Mouse (Mus musculus) heart, embryonic 11.5 days (tissue): Measurements from ENCODE around the gene Fbxo40. TPM values are rescaled to one million over a fixed set of nuclear protein-coding genes. Genes with fewer than 3 reads are reported as not detected.

Experiments
- ATAC-seq: fragments of 200-750 bp; cut with Nextera tagmentation; replicated peaks from 2 replicates; pipeline ENCODE4 v1.8.0; 2017; ENCODE audit warnings: moderate library complexity; ENCODE audit not compliant: insufficient number of reproducible peaks, low FRiP score, low TSS enrichment
- H3K27ac ChIP-seq: fragments of 300-500 bp; sonication (generic); 2 replicates; pipeline ENCODE4 v1.5.1; 2014; ENCODE audit warnings: mild to moderate bottlenecking, low read depth, low read length
- H3K27me3 ChIP-seq: fragments of 300-500 bp; sonication (generic); 2 replicates; pipeline ENCODE4 v1.6.1; 2014; ENCODE audit warnings: mild to moderate bottlenecking, low read length, mixed read lengths; ENCODE audit not compliant: control insufficient read depth, insufficient read depth
- H3K36me3 ChIP-seq: fragments of 300-500 bp; sonication (generic); 2 replicates; pipeline ENCODE4 v1.6.1; 2014; ENCODE audit warnings: mild to moderate bottlenecking, low read length, moderate library complexity, mixed read lengths; ENCODE audit not compliant: control insufficient read depth, insufficient read depth
- H3K4me1 ChIP-seq: fragments of 300-500 bp; sonication (generic); 2 replicates; pipeline ENCODE4 v1.6.1; 2014; ENCODE audit warnings: low read length; ENCODE audit not compliant: control insufficient read depth, insufficient read depth
- H3K4me2 ChIP-seq: fragments of 300-500 bp; sonication (generic); 2 replicates; pipeline ENCODE4 v1.6.1; 2014; ENCODE audit warnings: mild to moderate bottlenecking, moderate library complexity
- H3K4me3 ChIP-seq: fragments of 300-500 bp; sonication (generic); 2 replicates; pipeline ENCODE4 v1.5.1; 2014; ENCODE audit warnings: low read depth, low read length
- H3K9ac ChIP-seq: fragments of 300-500 bp; sonication (generic); 2 replicates; pipeline ENCODE4 v1.6.1; 2014; ENCODE audit warnings: mild to moderate bottlenecking, low read depth, low read length, moderate library complexity
- H3K9me3 ChIP-seq: fragments of 300-500 bp; sonication (generic); replicated peaks from 2 replicates; pipeline ENCODE4 v1.6.1; 2016; ENCODE audit warnings: low read length; ENCODE audit not compliant: control insufficient read depth
- WGBS: fragments of 180-500 bp; shearing (Covaris S2); extraction: QIAGEN DNeasy Blood & Tissue Kit; methylation state at CpG from one replicate; pipeline ENCODE4 v1.1.7; 2014; ENCODE audit not compliant: insufficient replicate concordance; 5-methylcytosine and 5-hydroxymethylcytosine counted together
- polyA plus RNA-seq: library from polyadenylated mRNA; unstranded; fragments of >200 nt; fragmentation: Nextera tagmentation; extraction: Ambion mirVana; gene quantifications from 2 replicates; pipeline ENCODE4 v1.2.1, GENCODE M21; 2014

Fbxo40 gene
- polyA plus RNA-seq, 1 experiment from 2014 or later, result 6.8 TPM

- Histone ChIP-seq H3K4me2 (no peak overlapping the region), H3K9ac (no peak overlapping the region), H3K36me3 (no peaks in the 10 kb centered on the region), H3K9me3 (no peaks in the 10 kb centered on the region), H3K27ac (no peak overlapping the region), H3K4me1 (peaks cover 8% of the 10 kb centered on the region), H3K27me3 (no peaks in the 10 kb centered on the region), H3K4me3 (no peak overlapping the region)
- no peak for ATAC-seq
- WGBS, result 65% methylated on average over 6 of the region's 6 CpGs
Observed at GRCm38 (mm10) chr16:37009262-37009661, 19.0 kb upstream of the Fbxo40 start.

GRCm38 (mm10) chr16:36999366-36999972 is 9.2 kb upstream of the Fbxo40 start:
- Histone ChIP-seq H3K4me1 (no peaks in the 10 kb centered on the region), H3K4me3 (no peak overlapping the region), H3K27ac (no peak overlapping the region), H3K27me3 (no peaks in the 10 kb centered on the region), H3K36me3 (no peaks in the 10 kb centered on the region), H3K9ac (no peak overlapping the region), H3K4me2 (no peak overlapping the region), H3K9me3 (no peaks in the 10 kb centered on the region)
- 55% methylated on average over 9 of the region's 9 CpGs for WGBS
- ATAC-seq, result no peak

- Histone ChIP-seq H3K27ac (no peak overlapping the region), H3K4me2 (no peak overlapping the region), H3K4me3 (no peak overlapping the region), H3K36me3 (no peaks in the 10 kb centered on the region), H3K9ac (no peak overlapping the region), H3K27me3 (no peaks in the 10 kb centered on the region), H3K4me1 (no peaks in the 10 kb centered on the region), H3K9me3 (no peaks in the 10 kb centered on the region)
- 79% methylated on average over 6 of the region's 6 CpGs for WGBS
- no peak for ATAC-seq
Observed at GRCm38 (mm10) chr16:36997650-36998049, 7.4 kb upstream of the Fbxo40 start.

- 41% methylated on average over 8 of the region's 8 CpGs for WGBS
- Histone ChIP-seq H3K36me3 (no peaks in the 10 kb centered on the region), H3K27ac (peak overlapping the region; percentile 88), H3K4me3 (peak overlapping the region; percentile 42), H3K9me3 (no peaks in the 10 kb centered on the region), H3K4me1 (peaks cover 12% of the 10 kb centered on the region), H3K9ac (peak overlapping the region; percentile 59; the same call in 1 of the 2 replicates), H3K27me3 (no peaks in the 10 kb centered on the region), H3K4me2 (peak overlapping the region; percentile 53)
- ATAC-seq, result no peak
Observed at GRCm38 (mm10) chr16:36989493-36989892, 774 bp downstream of the Fbxo40 start.

GRCm38 (mm10) chr16:36988066-36988465 is 2.2 kb downstream of the Fbxo40 start:
- no peaks in the 10 kb centered on the region for H3K9me3 ChIP-seq
- ATAC-seq, result no peak
- no peak overlapping the region for H3K27ac ChIP-seq
- H3K27me3 ChIP-seq, result no peaks in the 10 kb centered on the region
- H3K4me2 ChIP-seq, result peak overlapping the region; percentile 53
- no peaks in the 10 kb centered on the region for H3K36me3 ChIP-seq
- H3K4me3 ChIP-seq, result no peak overlapping the region
- peaks cover 12% of the 10 kb centered on the region for H3K4me1 ChIP-seq
- H3K9ac ChIP-seq, result no peak overlapping the region

GRCm38 (mm10) chr16:36987399-36987798 is 2.9 kb downstream of the Fbxo40 start:
- 66% methylated on average over 2 of the region's 2 CpGs for WGBS
- H3K9me3 ChIP-seq, result no peaks in the 10 kb centered on the region
- H3K4me3 ChIP-seq, result no peak overlapping the region
- H3K9ac ChIP-seq, result no peak overlapping the region
- no peak overlapping the region for H3K27ac ChIP-seq
- peaks cover 12% of the 10 kb centered on the region for H3K4me1 ChIP-seq
- no peaks in the 10 kb centered on the region for H3K36me3 ChIP-seq
- no peaks in the 10 kb centered on the region for H3K27me3 ChIP-seq
- ATAC-seq, result no peak
- no peak overlapping the region for H3K4me2 ChIP-seq

GRCm38 (mm10) chr16:36985636-36986042 is 4.6 kb downstream of the Fbxo40 start:
- no peak overlapping the region for H3K9ac ChIP-seq
- no peaks in the 10 kb centered on the region for H3K27me3 ChIP-seq
- 55% methylated on average over 5 of the region's 5 CpGs for WGBS
- peaks cover 4% of the 10 kb centered on the region; the same call in 1 of the 2 replicates for H3K4me1 ChIP-seq
- H3K4me2 ChIP-seq, result no peak overlapping the region
- no peaks in the 10 kb centered on the region for H3K36me3 ChIP-seq
- no peak overlapping the region for H3K4me3 ChIP-seq
- no peaks in the 10 kb centered on the region for H3K9me3 ChIP-seq
- no peak overlapping the region for H3K27ac ChIP-seq
- ATAC-seq, result no peak

- no peak overlapping the region for H3K4me3 ChIP-seq
- H3K27me3 ChIP-seq, result no peaks in the 10 kb centered on the region
- no peak overlapping the region for H3K9ac ChIP-seq
- no peak overlapping the region for H3K4me2 ChIP-seq
- no peaks in the 10 kb centered on the region; the same call in 1 of the 2 replicates for H3K4me1 ChIP-seq
- no peak overlapping the region for H3K27ac ChIP-seq
- no peaks in the 10 kb centered on the region for H3K36me3 ChIP-seq
- no peak for ATAC-seq
- WGBS, result 86% methylated on average over 1 of the region's 1 CpGs
- no peaks in the 10 kb centered on the region for H3K9me3 ChIP-seq
Observed at GRCm38 (mm10) chr16:36983796-36984195, 6.5 kb downstream of the Fbxo40 start.

- no peak for ATAC-seq
- no peak overlapping the region for H3K27ac ChIP-seq
- H3K4me1 ChIP-seq, result no peaks in the 10 kb centered on the region
- no peak overlapping the region for H3K9ac ChIP-seq
- H3K9me3 ChIP-seq, result no peaks in the 10 kb centered on the region
- 85% methylated on average over 2 of the region's 2 CpGs for WGBS
- no peaks in the 10 kb centered on the region for H3K27me3 ChIP-seq
- no peak overlapping the region for H3K4me3 ChIP-seq
- no peak overlapping the region for H3K4me2 ChIP-seq
- H3K36me3 ChIP-seq, result no peaks in the 10 kb centered on the region
Observed at GRCm38 (mm10) chr16:36979127-36979526, 11.1 kb downstream of the Fbxo40 start.
